Mouse (Mus musculus): ENCODE results near the gene Sorbs1. TPM values are rescaled to one million over a fixed set of nuclear protein-coding genes. Genes with fewer than 3 reads are reported as not detected.

Gene Sorbs1
- polyA plus RNA-seq, 1 experiment = 38.8 TPM

DNA sequence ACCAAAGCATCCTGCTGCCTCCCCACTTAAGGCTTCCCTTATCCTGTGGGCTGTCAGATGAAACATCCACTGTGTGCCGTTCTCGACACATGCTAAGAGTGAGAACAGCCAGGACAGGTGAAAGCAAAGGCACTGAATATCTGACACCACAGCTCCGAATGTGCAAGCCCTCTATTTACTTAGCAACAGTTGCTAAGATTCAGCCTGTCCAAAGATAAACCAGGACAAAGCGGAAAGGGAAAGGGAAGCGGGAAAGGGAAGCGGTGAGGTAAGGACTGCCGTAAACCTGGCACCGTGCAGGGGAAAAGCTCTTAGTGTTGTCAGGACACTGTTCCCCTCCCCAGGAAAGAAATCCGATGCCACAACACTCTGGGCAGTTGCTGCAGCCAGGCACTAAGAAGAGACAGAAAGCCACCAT, 75.9 kb downstream of the Sorbs1 start:
- TF ChIP-seq MYOG (IDR thresholded peaks at IDR 0.05; ENCODE audit: control insufficient read depth in 1 of 3, insufficient read depth in 1 of 3, insufficient read length in 2 of 3, low read depth in 2 of 3) = peak in 1 of 3 experiments; percentile 3
- TF ChIP-seq TCF12 (IDR thresholded peaks at IDR 0.05; ENCODE audit: insufficient read depth, poor library complexity, severe bottlenecking) = no peak
- no peak for TF ChIP-seq POLR2A (IDR thresholded peaks at IDR 0.05; ENCODE audit: insufficient read length, low read depth)
- TF ChIP-seq MYOD1 (IDR thresholded peaks at IDR 0.05; ENCODE audit: control insufficient read depth in 1 of 3, insufficient read length in 2 of 3, low read depth in 2 of 3) = peak in 2 of 3 experiments; percentile 45 to 85
- Histone ChIP-seq H3K4me2 (ENCODE audit: low read depth) (no peak overlapping the region), H3K79me2 (ENCODE audit: control insufficient read depth, insufficient read depth) (peaks cover 3% of the 10 kb centered on the region), H3ac (ENCODE audit: control insufficient read depth, insufficient read length) (no peak overlapping the region), H3K36me3 (ENCODE audit: control insufficient read depth, insufficient read depth) (no peaks in the 10 kb centered on the region), H3K4me3 (no peak overlapping the region), H3K27me3 (ENCODE audit: control insufficient read depth, insufficient read depth, insufficient read length) (no peaks in the 10 kb centered on the region)

DNA sequence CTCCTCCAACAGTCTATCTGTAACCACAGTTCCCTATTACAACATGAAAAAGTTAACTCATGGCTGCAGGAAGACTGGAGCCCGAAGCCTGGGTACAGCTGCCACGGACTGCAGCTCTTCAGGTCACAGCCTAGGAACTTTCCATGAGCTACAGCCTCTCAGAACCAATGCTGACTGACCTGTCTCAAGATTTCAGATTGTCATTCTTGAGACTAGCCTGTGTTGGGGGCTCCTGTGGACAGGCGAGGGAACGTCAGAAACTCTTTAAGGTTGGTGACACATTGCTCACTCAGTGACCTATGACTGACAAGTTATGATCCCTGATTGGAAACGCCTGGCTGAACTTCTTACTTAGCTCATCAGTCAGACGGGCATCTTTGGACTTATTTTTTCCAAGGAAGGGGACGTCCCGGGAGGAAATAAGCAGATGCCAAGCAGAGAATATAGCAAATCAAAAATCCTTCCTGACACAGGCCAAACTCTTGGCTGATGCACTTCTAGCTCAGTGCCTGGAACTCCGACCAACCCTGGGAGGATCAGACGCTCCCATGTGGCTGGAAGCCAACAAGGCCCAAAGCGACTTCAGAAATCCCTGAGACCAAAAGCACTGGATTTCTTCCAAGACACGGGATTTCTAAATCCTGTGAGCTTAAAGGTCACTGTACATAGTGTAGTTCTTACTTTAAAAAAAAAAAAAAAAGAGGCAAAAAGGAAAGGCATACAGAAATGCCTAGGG, 76.9 kb downstream of the Sorbs1 start:
- H3K4me3 ChIP-seq = no peak overlapping the region

DNA sequence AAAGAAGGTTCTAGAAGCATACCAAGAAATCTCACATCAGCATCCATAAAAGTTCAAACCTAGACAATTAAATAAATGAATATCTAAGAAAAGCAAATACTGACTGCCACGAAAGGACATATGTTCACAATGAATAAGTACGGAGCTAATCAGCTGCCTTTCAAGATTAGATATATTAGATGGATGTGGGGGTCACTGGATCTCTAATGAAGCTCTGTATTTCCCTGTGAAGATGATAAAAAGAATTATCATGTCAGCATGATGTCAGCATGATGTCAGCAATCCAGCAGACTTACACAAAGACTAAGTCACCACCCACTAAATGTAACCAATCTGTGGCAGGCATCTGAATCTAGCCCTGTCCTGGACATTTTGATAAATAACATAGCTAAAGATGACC, 77.8 kb downstream of the Sorbs1 start:
- TF ChIP-seq POLR2A (IDR thresholded peaks at IDR 0.05; ENCODE audit: insufficient read length, low read depth) (no peak), MAX (IDR thresholded peaks at IDR 0.05; ENCODE audit: low read depth) (no peak), POLR2AphosphoS2 (IDR thresholded peaks at IDR 0.05; ENCODE audit: insufficient read length, low read depth) (no peak), CEBPB (IDR thresholded peaks at IDR 0.05; ENCODE audit: insufficient read depth, poor library complexity, severe bottlenecking) (no peak), TCF3 (IDR thresholded peaks at IDR 0.05; ENCODE audit: insufficient read length, low read depth) (no peak), USF1 (IDR thresholded peaks at IDR 0.05; ENCODE audit: low read depth) (no peak), E2F4 (IDR thresholded peaks at IDR 0.05; ENCODE audit: insufficient read depth) (no peak), MYOG (IDR thresholded peaks at IDR 0.05; ENCODE audit: control insufficient read depth in 1 of 3, insufficient read depth in 1 of 3, insufficient read length in 2 of 3, low read depth in 2 of 3) (no peak), SRF (IDR thresholded peaks at IDR 0.05; ENCODE audit: control insufficient read depth, insufficient read length, low read depth) (no peak)
- H3K4me3 ChIP-seq = no peak overlapping the region
- H3ac ChIP-seq (ENCODE audit: control insufficient read depth, insufficient read length) = no peak overlapping the region
- no peak overlapping the region for H3K4me2 ChIP-seq (ENCODE audit: low read depth)
- no peaks in the 10 kb centered on the region for H3K27me3 ChIP-seq (ENCODE audit: control insufficient read depth, insufficient read depth, insufficient read length)
- H3K79me2 ChIP-seq (ENCODE audit: control insufficient read depth, insufficient read depth) = peaks cover 3% of the 10 kb centered on the region
- no peaks in the 10 kb centered on the region for H3K36me3 ChIP-seq (ENCODE audit: control insufficient read depth, insufficient read depth)

More for the DNA sequence above, 76.9 kb downstream of the Sorbs1 start:
- TF ChIP-seq MAX (IDR thresholded peaks at IDR 0.05; ENCODE audit: low read depth) (no peak), MYOG (IDR thresholded peaks at IDR 0.05; ENCODE audit: control insufficient read depth in 1 of 3, insufficient read depth in 1 of 3, insufficient read length in 2 of 3, low read depth in 2 of 3) (no peak), TCF12 (IDR thresholded peaks at IDR 0.05; ENCODE audit: insufficient read depth, poor library complexity, severe bottlenecking) (no peak), E2F4 (IDR thresholded peaks at IDR 0.05; ENCODE audit: insufficient read depth) (no peak), MYOD1 (IDR thresholded peaks at IDR 0.05; ENCODE audit: control insufficient read depth in 1 of 3, insufficient read length in 2 of 3, low read depth in 2 of 3) (no peak), POLR2AphosphoS2 (IDR thresholded peaks at IDR 0.05; ENCODE audit: insufficient read length, low read depth) (no peak), TCF3 (IDR thresholded peaks at IDR 0.05; ENCODE audit: insufficient read length, low read depth) (no peak), POLR2A (IDR thresholded peaks at IDR 0.05; ENCODE audit: insufficient read length, low read depth) (no peak), CEBPB (IDR thresholded peaks at IDR 0.05; ENCODE audit: insufficient read depth, poor library complexity, severe bottlenecking) (no peak), REST (IDR thresholded peaks at IDR 0.05; ENCODE audit: insufficient read depth, insufficient read length) (no peak)
- Histone ChIP-seq H3K27me3 (ENCODE audit: control insufficient read depth, insufficient read depth, insufficient read length) (no peaks in the 10 kb centered on the region), H3K79me2 (ENCODE audit: control insufficient read depth, insufficient read depth) (peaks cover 3% of the 10 kb centered on the region), H3K4me2 (ENCODE audit: low read depth) (peak overlapping the region; percentile 28), H3K36me3 (ENCODE audit: control insufficient read depth, insufficient read depth) (no peaks in the 10 kb centered on the region), H3ac (ENCODE audit: control insufficient read depth, insufficient read length) (no peak overlapping the region)

- TF ChIP-seq POLR2A (IDR thresholded peaks at IDR 0.05; ENCODE audit: insufficient read length, low read depth) (no peak), USF1 (IDR thresholded peaks at IDR 0.05; ENCODE audit: low read depth) (no peak), SRF (IDR thresholded peaks at IDR 0.05; ENCODE audit: control insufficient read depth, insufficient read length, low read depth) (no peak), MAX (IDR thresholded peaks at IDR 0.05; ENCODE audit: low read depth) (no peak), CEBPB (IDR thresholded peaks at IDR 0.05; ENCODE audit: insufficient read depth, poor library complexity, severe bottlenecking) (no peak), TCF12 (IDR thresholded peaks at IDR 0.05; ENCODE audit: insufficient read depth, poor library complexity, severe bottlenecking) (no peak), POLR2AphosphoS2 (IDR thresholded peaks at IDR 0.05; ENCODE audit: insufficient read length, low read depth) (no peak), REST (IDR thresholded peaks at IDR 0.05; ENCODE audit: insufficient read depth, insufficient read length) (no peak), MYOG (IDR thresholded peaks at IDR 0.05; ENCODE audit: control insufficient read depth in 1 of 3, insufficient read depth in 1 of 3, insufficient read length in 2 of 3, low read depth in 2 of 3) (no peak), MYOD1 (IDR thresholded peaks at IDR 0.05; ENCODE audit: control insufficient read depth in 1 of 3, insufficient read length in 2 of 3, low read depth in 2 of 3) (no peak), E2F4 (IDR thresholded peaks at IDR 0.05; ENCODE audit: insufficient read depth) (no peak), TCF3 (IDR thresholded peaks at IDR 0.05; ENCODE audit: insufficient read length, low read depth) (no peak)
- no peak overlapping the region for H3ac ChIP-seq (ENCODE audit: control insufficient read depth, insufficient read length)
- H3K79me2 ChIP-seq (ENCODE audit: control insufficient read depth, insufficient read depth) = peaks cover 3% of the 10 kb centered on the region
- no peaks in the 10 kb centered on the region for H3K36me3 ChIP-seq (ENCODE audit: control insufficient read depth, insufficient read depth)
- H3K27me3 ChIP-seq (ENCODE audit: control insufficient read depth, insufficient read depth, insufficient read length) = no peaks in the 10 kb centered on the region
- H3K4me2 ChIP-seq (ENCODE audit: low read depth) = no peak overlapping the region
- H3K4me3 ChIP-seq = no peak overlapping the region
Measured at GRCm38 (mm10) chr19:40435045-40435444, 78.5 kb downstream of the Sorbs1 start.

All from myocyte (in vitro differentiated cells).